Mouse (Mus musculus) retina, embryonic 14.5 days (tissue): ENCODE data around the gene Thnsl1.

ENCODE experiments used
- DNase-seq: peaks from one replicate; pipeline ENCODE4 v3.0.0-alpha.2; 2015; ENCODE audit warnings: low spot score

Thnsl1 gene

DNA sequence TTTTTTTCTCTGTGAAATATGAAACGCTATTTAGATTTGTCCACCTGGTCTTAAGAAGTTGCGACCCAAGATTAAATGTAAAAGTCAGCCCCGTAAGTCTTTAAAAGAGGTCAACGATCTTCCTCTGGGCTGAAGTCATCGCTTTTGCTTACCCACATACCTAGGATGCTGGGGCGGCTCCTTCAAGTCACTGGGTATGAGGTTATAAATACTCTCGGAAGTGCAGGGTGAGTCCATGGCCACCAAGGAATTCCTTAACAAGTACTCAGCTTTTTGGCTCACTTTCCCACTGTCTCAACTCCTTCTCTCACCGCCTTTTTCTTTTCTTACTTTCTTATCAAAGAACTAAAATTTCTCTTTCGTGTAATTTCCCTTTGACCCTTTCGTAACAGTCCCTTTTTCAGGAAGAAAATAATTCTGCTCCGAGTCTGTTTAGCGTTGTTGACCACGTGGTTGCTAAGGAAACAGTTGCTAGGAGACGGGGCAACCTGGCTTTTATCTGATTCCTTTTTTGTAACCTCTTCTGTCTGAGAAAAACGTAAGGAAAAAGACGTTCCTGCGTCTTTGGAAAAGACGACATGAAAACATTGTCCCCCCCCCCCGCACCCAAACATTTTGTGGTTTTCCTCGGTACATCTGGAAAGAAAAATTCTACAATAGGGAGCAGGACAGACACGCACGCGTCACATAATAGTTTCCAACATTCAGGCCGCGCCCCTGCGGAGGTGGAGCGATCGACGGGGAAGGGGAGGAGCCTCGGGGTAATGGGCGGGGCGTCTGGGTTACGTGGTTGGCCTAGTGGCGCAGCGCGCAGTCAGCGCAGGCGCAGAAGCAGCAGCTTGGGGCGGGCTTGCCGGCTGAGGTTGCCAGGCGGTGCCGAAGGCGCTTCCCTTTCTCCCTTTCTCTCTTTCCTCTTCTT, at the start of gene Thnsl1, which contains the start of gene Enkur:
Gene Thnsl1, plus strand, starts transcription at position 813 of the 919 bp plus-strand sequence.
Gene Enkur, minus strand, starts transcription at position 454 of the 919 bp plus-strand sequence.
- DNase-seq, result peak; percentile 99

DNA sequence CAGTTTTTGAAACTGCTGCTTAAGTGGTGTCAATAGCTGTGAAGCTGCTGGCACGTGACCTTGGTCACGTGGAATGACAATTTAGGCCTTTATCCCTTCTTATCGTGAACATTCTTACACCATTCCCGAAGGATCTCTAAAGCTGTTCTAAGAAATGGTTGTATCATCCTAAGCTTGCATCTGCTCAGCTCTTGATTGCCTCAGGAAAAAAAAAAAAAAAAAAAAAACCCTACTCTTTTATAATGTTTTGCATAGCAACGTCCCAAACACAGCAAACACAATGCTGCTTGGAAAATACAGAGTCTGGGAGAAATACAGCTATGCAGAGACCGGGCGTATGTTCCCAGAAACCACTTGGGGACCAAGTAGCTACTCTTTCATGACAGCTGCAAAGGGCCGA, 41.2 kb upstream of the Thnsl1 start:
- no peak for DNase-seq

DNA sequence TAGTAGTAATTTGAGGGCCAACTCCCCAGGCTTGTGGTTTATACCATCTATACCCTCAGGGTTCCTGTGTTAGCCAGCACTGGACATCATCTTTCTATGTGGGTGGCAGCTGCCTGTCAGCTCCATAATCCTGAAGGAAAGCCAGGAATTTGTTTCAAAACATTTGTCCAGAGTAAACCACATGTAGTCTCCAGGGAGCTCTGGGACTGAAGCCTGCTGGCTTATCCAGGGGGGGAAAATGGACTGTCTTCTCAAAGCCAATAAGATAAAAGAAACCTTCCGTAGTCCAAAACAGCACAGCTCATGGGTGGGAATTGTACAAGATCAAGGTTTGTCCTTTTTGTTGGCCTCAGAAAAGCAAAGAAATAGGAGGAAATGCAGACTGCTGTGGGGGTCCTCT, 37.6 kb upstream of the Thnsl1 start:
- DNase-seq, result no peak

DNA sequence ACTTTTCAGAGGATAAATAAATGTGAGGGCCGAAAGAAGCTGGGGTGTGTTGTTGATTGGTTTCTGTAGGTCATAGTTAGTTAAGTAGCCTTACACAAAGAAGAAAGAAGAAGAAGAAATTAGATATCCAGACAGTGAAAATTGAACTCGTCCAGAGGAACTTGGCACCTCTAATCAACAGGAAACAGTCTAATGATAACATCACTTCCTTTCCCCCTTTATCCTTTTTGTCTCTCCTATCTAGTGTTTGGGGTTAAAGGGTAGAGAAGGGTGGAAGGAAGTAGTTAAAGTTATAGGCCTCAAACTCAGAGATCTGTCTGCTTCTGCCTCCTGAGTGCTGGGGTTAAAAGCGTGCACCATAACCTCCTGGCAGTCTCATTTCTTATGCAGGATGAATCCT, 32.7 kb upstream of the Thnsl1 start:
- DNase-seq, result no peak

GRCm38 (mm10) chr2:21179136-21179535, 26.4 kb upstream of the Thnsl1 start:
- DNase-seq, result no peak

GRCm38 (mm10) chr2:21182811-21183210, 22.7 kb upstream of the Thnsl1 start:
- DNase-seq, result no peak

DNA sequence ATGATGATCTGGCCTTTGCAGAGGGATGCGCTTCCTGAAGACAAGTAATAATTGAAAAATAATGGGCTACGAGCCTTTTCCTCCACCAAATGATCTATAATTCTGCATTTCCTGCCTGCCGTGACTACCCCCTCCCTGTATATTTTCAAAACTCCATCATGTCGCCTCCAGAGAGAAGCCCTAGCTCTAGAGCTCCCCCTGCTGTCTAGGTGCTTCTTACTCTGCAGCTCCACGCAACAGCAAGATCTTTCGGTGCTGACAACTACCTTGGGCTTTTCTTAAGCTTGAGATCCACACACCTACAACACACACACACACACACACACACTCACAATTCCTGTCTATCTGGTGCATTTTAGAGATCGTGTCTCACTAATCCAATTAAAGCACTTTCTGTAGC, 17.9 kb upstream of the Thnsl1 start:
- DNase-seq, result peak; percentile 48

GRCm38 (mm10) chr2:21188610-21189009, 16.9 kb upstream of the Thnsl1 start:
- DNase-seq, result peak; percentile 10

GRCm38 (mm10) chr2:21191232-21191631, 14.3 kb upstream of the Thnsl1 start:
- no peak for DNase-seq

- DNase-seq, result no peak
These were observed 10.3 kb upstream of the Thnsl1 start for GRCm38 (mm10) chr2:21195233-21195632.

DNA sequence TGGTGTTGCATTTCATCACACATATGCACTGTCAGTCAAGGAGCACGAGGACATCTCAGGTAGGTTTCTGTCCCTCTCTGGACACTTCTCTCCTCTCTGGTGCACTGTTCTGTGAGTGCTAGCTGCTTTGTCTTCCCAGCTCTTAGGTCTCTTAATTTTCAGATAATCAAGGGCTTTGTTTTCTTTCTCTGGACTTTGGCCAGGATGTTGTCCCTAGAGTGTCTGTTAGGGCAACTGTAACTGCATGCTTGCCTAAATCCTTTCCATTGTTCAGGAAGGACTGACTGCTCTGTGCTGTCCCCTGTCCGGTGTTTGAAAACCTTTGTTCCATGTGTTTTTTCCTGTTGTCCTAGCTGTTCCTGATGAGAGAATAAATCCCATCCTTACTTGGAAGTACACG, 6.5 kb upstream of the Thnsl1 start:
- no peak for DNase-seq

DNA sequence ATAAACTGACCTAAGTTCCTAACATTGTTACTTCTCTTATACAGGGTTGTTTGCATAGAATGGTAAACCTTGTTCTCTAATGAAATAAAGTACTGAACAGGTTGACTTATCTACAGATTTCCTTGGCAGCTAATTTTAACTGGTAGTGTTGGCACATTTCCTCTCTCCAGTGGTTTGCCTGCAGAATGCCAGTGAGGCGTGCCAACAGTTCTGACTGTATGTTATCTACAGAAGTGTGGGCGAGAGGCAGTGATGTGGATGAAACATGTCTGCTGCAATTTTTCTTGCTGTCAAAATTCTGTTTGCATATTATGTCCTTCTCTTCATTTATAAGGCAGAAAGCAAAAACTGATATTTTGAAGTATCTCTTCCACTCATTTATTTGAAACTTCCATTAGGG, 2.8 kb upstream of the Thnsl1 start:
- DNase-seq, result no peak

DNA sequence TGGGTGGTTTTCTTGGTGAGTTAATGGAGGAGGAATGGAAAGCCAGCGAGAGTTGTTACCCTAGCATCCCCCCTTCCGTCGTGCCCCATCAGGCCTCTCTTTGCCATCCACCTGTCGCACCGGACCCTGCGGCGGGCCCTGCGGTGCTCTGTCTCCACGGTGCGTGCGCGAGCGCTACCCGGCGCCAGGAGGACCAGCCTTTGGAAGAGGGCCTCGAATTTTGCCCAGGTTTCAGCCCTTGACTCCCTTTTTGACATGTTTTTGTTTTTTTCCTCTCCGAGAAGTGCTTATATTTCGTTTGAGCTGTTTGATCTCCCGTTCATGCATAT, 271 bp downstream of the Thnsl1 start:
- DNase-seq, result no peak

- no peak for DNase-seq
These were observed 754 bp downstream of the Thnsl1 start for GRCm38 (mm10) chr2:21206278-21206677.

DNA sequence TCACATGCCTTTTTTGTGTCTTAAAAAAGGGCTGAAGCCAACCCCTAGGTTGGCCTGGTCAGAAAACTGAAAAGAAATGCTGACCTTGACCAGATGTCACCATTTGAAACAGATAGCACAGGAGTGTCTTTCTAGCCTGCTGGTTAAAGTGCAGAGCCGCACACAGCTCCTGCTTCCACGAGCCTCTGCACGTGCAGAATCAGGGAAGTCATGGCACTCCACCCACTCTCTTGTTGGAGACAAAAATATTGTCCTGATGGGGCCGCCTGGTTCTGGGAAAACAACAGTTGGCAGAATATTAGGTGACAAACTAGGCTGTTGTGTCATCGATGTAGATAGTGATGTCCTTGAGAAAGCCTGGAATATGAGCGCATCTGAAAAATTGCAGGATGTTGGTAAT, 5.8 kb downstream of the Thnsl1 start:
- no peak for DNase-seq

DNA sequence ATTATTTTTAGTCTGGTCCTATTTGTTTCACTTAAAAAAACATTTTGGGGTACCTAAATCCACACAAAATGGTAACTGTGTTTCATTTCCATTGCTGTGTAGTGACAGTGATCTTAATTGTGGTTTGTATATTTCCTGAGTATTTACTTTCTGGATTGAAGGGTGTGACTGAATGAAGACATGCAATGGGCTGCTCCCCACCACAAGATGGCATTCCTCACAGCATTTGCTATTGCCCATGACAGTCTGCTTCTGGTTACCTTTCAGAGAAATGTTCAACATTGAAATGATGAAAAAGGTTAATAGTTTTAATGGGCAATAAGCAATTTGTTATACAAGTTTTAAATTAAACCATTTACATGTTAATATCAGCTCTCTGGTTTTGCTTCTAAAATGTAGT, 8.8 kb downstream of the Thnsl1 start:
- no peak for DNase-seq

GRCm38 (mm10) chr2:21215284-21215683, 9.8 kb downstream of the Thnsl1 start:
- no peak for DNase-seq

- no peak for DNase-seq
These were observed 17.2 kb downstream of the Thnsl1 start for GRCm38 (mm10) chr2:21222453-21223384.

- DNase-seq, result no peak
These were observed 24.8 kb downstream of the Thnsl1 start for GRCm38 (mm10) chr2:21230276-21230675.

- DNase-seq, result no peak
These were observed 25.6 kb downstream of the Thnsl1 start for GRCm38 (mm10) chr2:21231147-21231546.

GRCm38 (mm10) chr2:21234871-21235648, 29.5 kb downstream of the Thnsl1 start:
- DNase-seq, result no peak

DNA sequence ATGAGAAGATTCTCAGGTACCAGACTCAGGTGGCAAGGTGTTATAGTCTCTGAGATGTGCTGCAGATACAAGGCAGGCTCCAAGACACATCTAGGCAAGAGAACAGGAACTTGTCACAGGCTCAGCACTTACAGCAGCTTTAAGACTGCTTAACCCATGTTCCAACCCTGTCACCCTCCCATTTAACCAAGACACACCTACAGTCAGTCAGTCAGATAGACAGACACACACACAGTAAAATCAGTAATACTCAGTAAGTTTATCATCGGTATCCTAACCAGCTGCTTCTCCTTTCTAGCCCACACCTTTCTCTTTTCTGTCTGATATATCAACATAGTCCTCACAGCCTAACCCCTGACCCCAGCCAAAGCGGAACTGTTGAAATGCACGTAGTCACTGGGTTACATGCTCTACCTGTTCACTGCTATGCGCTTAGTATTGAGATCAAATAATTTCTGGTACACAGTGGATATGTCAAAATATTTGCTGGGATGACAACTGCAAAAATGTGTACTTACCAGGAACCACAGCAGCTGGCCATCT, 30.4 kb downstream of the Thnsl1 start:
- DNase-seq, result no peak
